Mouse (Mus musculus) spleen, adult 2 months (tissue): ENCODE results near the gene Tapt1. TPM values are rescaled to one million over a fixed set of nuclear protein-coding genes. Genes with fewer than 3 reads are reported as not detected.

Experiments used
- DNase-seq, 2 experiments: peaks; one replicate each; pipeline versions ENCODE4 v3.0.0 to v3.0.0-alpha.2; 2012 to 2021; ENCODE audit warnings: low spot score in 2 of 2, low read depth in 1 of 2
- H3K27ac ChIP-seq: fragments of 200-500 bp; 2 replicates; pipeline ENCODE4 v1.5.1; 2012; ENCODE audit warnings: low read length, inconsistent platforms; ENCODE audit not compliant: insufficient read depth
- H3K27me3 ChIP-seq: fragments of 200-500 bp; 2 replicates; pipeline ENCODE4 v1.6.1; 2012; ENCODE audit warnings: mild to moderate bottlenecking, moderate library complexity, low read length, inconsistent platforms; ENCODE audit not compliant: control insufficient read depth, insufficient read depth
- H3K36me3 ChIP-seq: fragments of 200-500 bp; 2 replicates; pipeline ENCODE4 v1.6.1; 2012; ENCODE audit warnings: mild to moderate bottlenecking, low read length, inconsistent platforms; ENCODE audit not compliant: control insufficient read depth, insufficient read depth
- H3K4me1 ChIP-seq: fragments of 200-500 bp; 2 replicates; pipeline ENCODE4 v1.6.1; 2011; ENCODE audit warnings: inconsistent platforms; ENCODE audit not compliant: control insufficient read depth, insufficient read depth, insufficient read length
- H3K4me3 ChIP-seq: fragments of 200-500 bp; 2 replicates; pipeline ENCODE4 v1.5.1; 2011; ENCODE audit warnings: mild to moderate bottlenecking, inconsistent platforms; ENCODE audit not compliant: insufficient read depth, insufficient read length; ENCODE audit errors: extremely low read depth
- CTCF ChIP-seq: fragments of 200-500 bp; IDR thresholded peaks from 2 replicates; pipeline ENCODE4 v1.5.1; 2011; ENCODE audit warnings: mild to moderate bottlenecking, inconsistent platforms; ENCODE audit not compliant: insufficient read depth, insufficient read length, insufficient replicate concordance; ENCODE audit errors: extremely low read depth
- POLR2A ChIP-seq: fragments of 200-500 bp; IDR thresholded peaks from 2 replicates; pipeline ENCODE4 v1.6.1; 2011; ENCODE audit warnings: low read depth, low read length, inconsistent platforms
- WGBS: fragments of 180-500 bp; shearing (Covaris S2); methylation state at CpG from one replicate; pipeline ENCODE4 v1.1.7; 2018; 5-methylcytosine and 5-hydroxymethylcytosine counted together
- polyA plus RNA-seq: library from polyadenylated mRNA; depleted of rRNA; stranded (reverse); fragments of >200 nt; gene quantifications from 2 replicates; pipeline ENCODE4 v1.2.3, GENCODE M21; 2012

The Tapt1 gene
- polyA plus RNA-seq, 1 experiment: 22.2 TPM

DNA sequence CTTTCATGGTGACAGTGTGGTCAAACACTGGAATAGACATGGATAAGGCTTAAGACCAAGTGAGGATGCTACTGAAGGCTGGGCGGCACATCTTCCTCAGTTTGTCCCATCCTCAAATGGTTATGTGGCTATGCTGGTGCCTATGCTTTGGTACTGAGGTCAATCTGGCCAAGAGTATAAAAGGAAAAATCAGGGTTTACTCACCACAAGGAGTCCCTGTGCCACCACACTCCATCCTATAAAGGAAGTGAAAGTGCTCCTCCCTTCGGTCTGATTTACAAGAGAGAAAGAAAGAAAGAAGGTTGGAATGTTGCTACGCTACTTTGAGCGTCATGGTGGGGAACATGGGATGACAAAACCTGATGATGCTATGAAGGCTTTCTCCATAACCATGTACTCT lies 27.3 kb downstream of the Tapt1 start:
- Histone ChIP-seq H3K27me3 (no peaks in the 10 kb centered on the region), H3K36me3 (peaks cover 4% of the 10 kb centered on the region; the same call in 1 of the 2 replicates), H3K4me3 (no peak overlapping the region), H3K4me1 (no peaks in the 10 kb centered on the region), H3K27ac (no peak overlapping the region)
- DNase-seq: no peak
- 72% methylated on average over 4 of the region's 4 CpGs for WGBS
- TF ChIP-seq CTCF: no peak
- TF ChIP-seq POLR2A: no peak

DNA sequence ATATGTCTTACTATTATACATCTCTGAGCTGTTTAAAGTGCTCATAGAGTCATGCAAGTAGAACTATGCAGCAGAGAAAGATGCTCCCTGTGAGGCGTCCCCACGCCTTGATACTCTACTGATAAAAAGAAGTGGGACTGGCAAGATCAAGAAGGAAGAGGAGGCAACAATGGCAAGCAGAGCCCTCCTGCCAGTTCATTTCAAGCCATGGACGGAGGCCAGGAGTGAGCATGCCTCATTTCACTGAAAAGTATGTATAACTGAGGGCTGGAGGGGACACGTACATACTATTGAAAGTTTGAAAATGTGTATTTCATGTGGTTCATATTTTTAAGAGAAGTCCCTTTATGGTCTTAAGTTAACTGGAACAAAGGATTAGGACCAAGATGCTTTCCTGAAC lies 28.0 kb downstream of the Tapt1 start:
- H3K36me3 ChIP-seq: peaks cover 7% of the 10 kb centered on the region
- H3K27me3 ChIP-seq: no peaks in the 10 kb centered on the region
- H3K27ac ChIP-seq: no peak overlapping the region
- DNase-seq: no peak
- 87% methylated on average over 4 of the region's 4 CpGs for WGBS
- no peaks in the 10 kb centered on the region for H3K4me1 ChIP-seq
- H3K4me3 ChIP-seq: no peak overlapping the region
- TF ChIP-seq CTCF: no peak
- no peak for TF ChIP-seq POLR2A

DNA sequence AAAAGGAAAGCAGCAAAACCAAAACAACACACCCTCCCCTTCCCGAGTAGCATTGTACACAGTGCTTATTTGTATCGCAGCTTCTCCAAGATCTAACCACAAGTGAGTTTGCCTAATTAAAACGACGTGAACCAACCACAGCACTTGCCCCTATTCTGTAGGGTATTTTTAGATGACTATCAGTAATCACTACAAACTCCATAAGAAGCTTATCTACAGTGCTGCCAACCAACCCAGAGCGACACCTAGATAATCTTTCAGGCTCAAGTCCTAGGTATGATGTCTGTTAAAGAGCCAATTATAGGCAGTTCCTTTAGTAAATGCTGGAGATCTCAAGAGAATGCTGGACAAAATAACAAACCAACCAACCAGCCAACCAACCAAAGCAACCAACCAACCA lies 28.6 kb downstream of the Tapt1 start:
- no peak overlapping the region for H3K4me3 ChIP-seq
- no peaks in the 10 kb centered on the region for H3K4me1 ChIP-seq
- no peak for TF ChIP-seq CTCF
- no peak for TF ChIP-seq POLR2A
- H3K27me3 ChIP-seq: no peaks in the 10 kb centered on the region
- WGBS: 44% methylated on average over 5 of the region's 5 CpGs
- H3K36me3 ChIP-seq: peaks cover 11% of the 10 kb centered on the region
- H3K27ac ChIP-seq: no peak overlapping the region
- no peak for DNase-seq

DNA sequence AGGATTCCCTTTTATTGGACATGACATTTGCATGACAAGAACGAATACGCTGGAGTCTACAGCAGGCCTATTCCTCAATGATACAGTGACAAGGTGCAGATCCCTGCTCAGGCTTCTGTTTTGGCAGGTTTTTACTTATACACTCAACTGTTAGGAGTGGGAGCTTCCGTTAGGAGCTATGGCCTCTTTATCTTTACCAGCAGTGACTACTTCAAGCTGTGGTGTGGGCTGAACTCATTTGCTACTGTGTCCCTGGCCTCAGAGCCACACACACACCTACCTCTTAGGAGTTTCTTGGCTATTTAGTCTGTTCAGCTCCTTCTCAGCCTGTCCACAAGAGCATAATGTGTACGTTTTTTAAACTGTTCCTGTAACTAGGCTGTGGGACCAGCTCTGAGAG lies 30.3 kb downstream of the Tapt1 start:
- WGBS: 88% methylated on average over 4 of the region's 4 CpGs
- TF ChIP-seq CTCF (no peak), POLR2A (no peak)
- Histone ChIP-seq H3K4me3 (no peak overlapping the region), H3K27me3 (no peaks in the 10 kb centered on the region), H3K36me3 (peaks cover 14% of the 10 kb centered on the region), H3K4me1 (no peaks in the 10 kb centered on the region), H3K27ac (no peak overlapping the region)
- no peak for DNase-seq

DNA sequence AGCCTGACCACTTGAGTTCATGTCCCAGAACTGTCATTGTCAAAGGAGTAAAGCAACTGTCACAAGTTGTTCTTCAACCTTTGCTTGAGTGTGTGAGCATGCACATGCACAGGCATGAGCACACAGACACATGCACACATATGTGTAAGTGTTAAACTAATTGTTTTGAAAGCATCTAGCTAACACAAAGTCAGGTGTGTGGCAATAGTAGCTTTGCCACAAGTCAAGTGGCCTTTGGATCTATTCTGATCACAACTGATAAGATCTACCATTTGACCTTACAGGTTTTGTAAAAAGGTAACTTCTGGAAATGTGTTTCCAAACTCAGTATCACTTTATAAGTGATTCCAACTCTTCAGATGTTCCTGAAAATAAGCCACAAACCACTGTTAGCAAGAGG lies 39.1 kb downstream of the Tapt1 start:
- Histone ChIP-seq H3K36me3 (peaks cover 32% of the 10 kb centered on the region), H3K27ac (no peak overlapping the region), H3K4me1 (no peaks in the 10 kb centered on the region), H3K27me3 (no peaks in the 10 kb centered on the region), H3K4me3 (no peak overlapping the region)
- no peak for TF ChIP-seq CTCF
- no peak for TF ChIP-seq POLR2A
- DNase-seq: no peak

DNA sequence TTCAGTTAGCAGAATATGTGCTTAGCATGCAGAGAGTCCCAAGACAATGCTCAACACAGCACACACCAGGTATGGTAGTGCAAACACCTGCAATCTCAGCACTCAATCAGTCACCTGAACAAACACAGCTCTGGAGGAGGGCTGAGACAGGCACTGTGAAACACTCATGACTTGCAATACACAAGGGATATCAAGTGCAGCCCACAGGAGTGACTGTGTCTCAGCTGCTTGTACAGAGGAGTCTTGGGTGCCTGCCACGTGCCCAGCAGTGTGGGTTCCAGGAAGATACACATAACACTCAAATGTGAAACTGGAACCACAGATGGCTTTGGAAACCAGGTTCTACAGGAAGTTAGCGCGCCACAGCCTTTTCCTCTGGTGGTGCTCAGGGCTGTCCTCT lies 44.8 kb downstream of the Tapt1 start:
- Histone ChIP-seq H3K4me1 (peaks cover 6% of the 10 kb centered on the region), H3K36me3 (peaks cover 25% of the 10 kb centered on the region), H3K4me3 (no peak overlapping the region), H3K27ac (peak overlapping the region; percentile 19), H3K27me3 (no peaks in the 10 kb centered on the region)
- DNase-seq: peak in 1 of 2 experiments; percentile 7
- no peak for TF ChIP-seq CTCF
- no peak for TF ChIP-seq POLR2A
- WGBS: 19% methylated on average over 3 of the region's 3 CpGs

DNA sequence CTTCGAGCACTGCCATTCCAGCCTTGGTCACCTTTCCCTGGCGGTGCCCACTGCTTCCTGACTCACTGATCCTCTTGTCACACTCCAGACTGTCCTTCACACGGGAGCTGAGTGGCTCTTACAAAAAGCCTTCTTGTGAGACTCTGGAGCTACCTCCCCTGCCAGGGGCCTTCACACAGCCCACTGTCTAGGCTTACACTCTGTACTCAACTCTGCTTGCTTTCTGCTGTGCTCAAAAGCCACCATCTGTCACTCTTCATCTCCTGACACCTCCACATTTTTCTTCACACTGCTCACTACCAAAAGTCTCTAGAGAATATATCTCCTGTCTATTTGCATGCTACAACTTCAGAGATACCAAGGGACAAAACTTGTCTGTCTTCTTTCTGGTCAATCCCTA lies 46.0 kb downstream of the Tapt1 start:
- H3K27ac ChIP-seq: peak overlapping the region; percentile 1; the same call in 1 of the 2 replicates
- H3K36me3 ChIP-seq: peaks cover 26% of the 10 kb centered on the region
- WGBS: 90% methylated on average over 3 of the region's 3 CpGs
- no peak for DNase-seq
- no peaks in the 10 kb centered on the region for H3K27me3 ChIP-seq
- H3K4me1 ChIP-seq: peaks cover 6% of the 10 kb centered on the region
- no peak overlapping the region for H3K4me3 ChIP-seq
- no peak for TF ChIP-seq CTCF
- TF ChIP-seq POLR2A: no peak
